Mouse (Mus musculus) stomach, adult 2 months (tissue): ENCODE measurements around the gene Gm31371. TPM values are rescaled to one million over a fixed set of nuclear protein-coding genes. Genes with fewer than 3 reads are reported as not detected.

Experiments
- polyA plus RNA-seq: library from polyadenylated mRNA; depleted of rRNA; stranded (reverse); fragments of >200 nt; gene quantifications from 2 replicates; pipeline ENCODE4 v1.2.3, GENCODE M21; 2012; rRNA removed

Gene Gm31371
- polyA plus RNA-seq: not detected in 2 replicates

DNA sequence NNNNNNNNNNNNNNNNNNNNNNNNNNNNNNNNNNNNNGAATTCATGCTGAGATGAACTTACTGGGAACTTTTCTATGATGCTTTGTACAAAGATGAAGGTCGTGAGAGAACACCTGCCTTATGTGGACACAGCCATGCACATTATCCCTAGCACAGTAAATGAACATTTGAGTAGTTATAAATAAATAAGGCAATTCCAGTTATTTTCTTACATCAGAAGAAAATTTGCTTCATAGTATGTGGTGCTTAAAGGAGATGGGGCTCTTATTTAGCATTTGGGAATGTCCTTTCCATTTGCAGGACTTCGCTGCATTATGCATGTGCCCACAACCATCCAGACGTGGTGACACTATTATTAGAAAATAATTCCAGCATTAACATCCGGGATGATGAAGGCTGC is at the start of gene Gm31371:
Gene Gm31371, plus strand, starts transcription at position 301 of the 400 bp plus-strand sequence.

Other genes starting within 250 kb of the Gm31371 start
- not detected in 2 replicates for gene 4930467E23Rik, start 173.8 kb upstream of the Gm31371 start, polyA plus RNA-seq